Mouse (Mus musculus) embryonic facial prominence, embryonic 13.5 days (tissue): Measurements from ENCODE around the gene Fosb. TPM values are rescaled to one million over a fixed set of nuclear protein-coding genes. Genes with fewer than 3 reads are reported as not detected.

Source experiments
- ATAC-seq: fragments of 200-750 bp; cut with Nextera tagmentation; 2 replicates; pipeline ENCODE4 v1.8.0; 2017; ENCODE audit warnings: low read depth; ENCODE audit not compliant: insufficient number of reproducible peaks, insufficient read depth, low FRiP score, low TSS enrichment
- H3K27ac ChIP-seq: fragments of 300-500 bp; sonication (generic); 2 replicates; pipeline ENCODE4 v1.5.1; 2015; ENCODE audit warnings: moderate library complexity, mild to moderate bottlenecking, inconsistent platforms
- H3K27me3 ChIP-seq: fragments of 300-500 bp; sonication (generic); 2 replicates; pipeline ENCODE4 v1.6.1; 2015; ENCODE audit warnings: mild to moderate bottlenecking, inconsistent platforms
- H3K36me3 ChIP-seq: fragments of 300-500 bp; sonication (generic); 2 replicates; pipeline ENCODE4 v1.6.1; 2015; ENCODE audit warnings: mild to moderate bottlenecking, inconsistent platforms
- H3K4me1 ChIP-seq: fragments of 300-500 bp; sonication (generic); 2 replicates; pipeline ENCODE4 v1.6.1; 2015; ENCODE audit warnings: inconsistent platforms
- H3K4me2 ChIP-seq: fragments of 300-500 bp; sonication (generic); 2 replicates; pipeline ENCODE4 v1.6.1; 2015; ENCODE audit warnings: moderate library complexity, mild to moderate bottlenecking, inconsistent platforms
- H3K4me3 ChIP-seq: fragments of 300-500 bp; sonication (generic); 2 replicates; pipeline ENCODE4 v1.5.1; 2015; ENCODE audit warnings: mild to moderate bottlenecking, inconsistent platforms
- H3K9ac ChIP-seq: fragments of 300-500 bp; sonication (generic); 2 replicates; pipeline ENCODE4 v1.6.1; 2015; ENCODE audit warnings: mild to moderate bottlenecking, inconsistent platforms
- H3K9me3 ChIP-seq: fragments of 300-500 bp; sonication (generic); 2 replicates; pipeline ENCODE4 v1.6.1; 2016; ENCODE audit warnings: inconsistent platforms
- WGBS: fragments of 180-500 bp; shearing (Covaris S2); methylation state at CpG from one replicate; pipeline ENCODE4 v1.1.7; 2015; ENCODE audit warnings: mixed read lengths; 5-methylcytosine and 5-hydroxymethylcytosine counted together
- polyA plus RNA-seq: library from polyadenylated mRNA; unstranded; fragments of >200 nt; fragmentation: Nextera tagmentation; extraction: Ambion mirVana; gene quantifications from 2 replicates; pipeline ENCODE4 v1.2.1, GENCODE M21; 2015

Gene Fosb
- 0.06 and 0.23 TPM in 2 replicates for polyA plus RNA-seq

GRCm38 (mm10) chr7:19309884-19310641 is at the start of gene Fosb:
TSS of gene Fosb (minus strand) at chr7:19310051.
- H3K4me2 ChIP-seq, result peak within 1 kb of the TSS; percentile 99
- peak within 1 kb of the TSS; percentile 73 for H3K9ac ChIP-seq
- peaks cover 53% of the 10 kb centered on the region for H3K27me3 ChIP-seq
- peak within 1 kb of the TSS; percentile 39; the same call in 1 of the 2 replicates for H3K27ac ChIP-seq
- H3K4me3 ChIP-seq, result peak within 1 kb of the TSS; percentile 66
- no peaks in the 10 kb centered on the region for H3K36me3 ChIP-seq
- peaks cover 23% of the 10 kb centered on the region for H3K4me1 ChIP-seq
- H3K9me3 ChIP-seq, result no peaks in the 10 kb centered on the region
- ATAC-seq, result peak; percentile 73
- under 1% methylated on average over 48 of the region's 49 CpGs for WGBS

DNA sequence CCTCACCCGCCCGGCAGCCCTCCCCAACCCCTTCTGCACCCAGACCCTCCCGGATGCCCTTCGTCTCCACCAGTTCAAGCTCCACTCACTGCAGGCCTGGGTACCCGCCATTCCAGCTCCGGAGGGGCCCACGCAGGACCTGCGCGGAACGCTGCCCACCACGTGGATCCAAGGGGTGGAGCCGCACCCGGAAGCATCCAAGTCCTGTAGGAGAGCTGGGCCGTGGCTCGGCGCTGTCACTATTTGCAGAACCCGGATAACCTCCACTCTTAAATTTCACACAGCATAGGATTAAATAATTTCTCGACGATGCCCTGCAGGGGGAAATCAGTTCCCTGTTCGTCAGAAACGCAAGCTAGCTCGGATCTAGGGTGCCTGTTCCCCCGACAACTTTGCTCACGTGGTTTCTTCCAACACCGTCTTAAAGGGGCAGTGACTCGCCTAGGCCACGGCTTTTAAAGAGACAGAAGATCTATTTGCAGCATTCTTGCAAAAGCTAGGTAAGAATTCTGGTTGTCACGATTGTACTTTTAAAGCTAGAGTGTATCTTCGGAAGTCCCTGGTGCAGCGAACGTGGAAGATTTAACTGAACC is 49.5 kb upstream of the Fosb start, which contains the start of the genes Cd3eap and Ppp1r13l:
Cd3eap (minus strand) TSS at position 185 of the 593 bp plus-strand sequence.
Ppp1r13l (plus strand) TSS at position 451 of the 593 bp plus-strand sequence.
- H3K36me3 ChIP-seq, result peaks cover 32% of the 10 kb centered on the region
- peaks cover 11% of the 10 kb centered on the region for H3K27me3 ChIP-seq
- peak within 1 kb of the TSS; percentile 71 for H3K27ac ChIP-seq
- peaks cover 43% of the 10 kb centered on the region for H3K4me1 ChIP-seq
- H3K9ac ChIP-seq, result peak within 1 kb of the TSS; percentile 76
- H3K9me3 ChIP-seq, result no peaks in the 10 kb centered on the region
- ATAC-seq, result peak; percentile 73
- 1% methylated on average over 30 of the region's 31 CpGs for WGBS
- H3K4me3 ChIP-seq, result peak within 1 kb of the TSS; percentile 66
- H3K4me2 ChIP-seq, result peak within 1 kb of the TSS; percentile 98

DNA sequence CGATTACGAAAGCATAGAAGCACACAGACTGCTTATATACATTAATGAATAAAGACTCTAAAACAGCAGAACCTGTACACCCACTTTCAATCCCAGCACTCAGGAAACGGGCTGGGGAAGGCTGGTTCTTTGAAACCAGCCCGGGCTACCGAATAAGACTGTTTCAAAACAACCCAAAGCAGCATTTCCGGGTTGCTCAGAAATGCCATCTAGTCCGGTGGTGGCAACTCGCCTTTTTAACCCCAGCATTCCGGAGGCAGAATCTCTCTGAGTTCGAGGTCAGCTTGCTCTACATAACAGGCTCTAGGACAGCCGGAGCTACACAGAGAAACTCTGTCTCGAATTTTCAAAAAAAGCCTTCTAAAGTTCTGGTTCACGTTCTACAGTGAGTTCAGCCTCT is 48.8 kb upstream of the Fosb start:
- peaks cover 39% of the 10 kb centered on the region for H3K36me3 ChIP-seq
- no peak for ATAC-seq
- peak overlapping the region; percentile 76 for H3K9ac ChIP-seq
- peak overlapping the region; percentile 66 for H3K4me3 ChIP-seq
- H3K4me1 ChIP-seq, result peaks cover 40% of the 10 kb centered on the region
- H3K4me2 ChIP-seq, result peak overlapping the region; percentile 98
- no peaks in the 10 kb centered on the region for H3K9me3 ChIP-seq
- H3K27ac ChIP-seq, result no peak overlapping the region
- WGBS, result 17% methylated on average over 13 of the region's 13 CpGs
- H3K27me3 ChIP-seq, result peaks cover 11% of the 10 kb centered on the region

DNA sequence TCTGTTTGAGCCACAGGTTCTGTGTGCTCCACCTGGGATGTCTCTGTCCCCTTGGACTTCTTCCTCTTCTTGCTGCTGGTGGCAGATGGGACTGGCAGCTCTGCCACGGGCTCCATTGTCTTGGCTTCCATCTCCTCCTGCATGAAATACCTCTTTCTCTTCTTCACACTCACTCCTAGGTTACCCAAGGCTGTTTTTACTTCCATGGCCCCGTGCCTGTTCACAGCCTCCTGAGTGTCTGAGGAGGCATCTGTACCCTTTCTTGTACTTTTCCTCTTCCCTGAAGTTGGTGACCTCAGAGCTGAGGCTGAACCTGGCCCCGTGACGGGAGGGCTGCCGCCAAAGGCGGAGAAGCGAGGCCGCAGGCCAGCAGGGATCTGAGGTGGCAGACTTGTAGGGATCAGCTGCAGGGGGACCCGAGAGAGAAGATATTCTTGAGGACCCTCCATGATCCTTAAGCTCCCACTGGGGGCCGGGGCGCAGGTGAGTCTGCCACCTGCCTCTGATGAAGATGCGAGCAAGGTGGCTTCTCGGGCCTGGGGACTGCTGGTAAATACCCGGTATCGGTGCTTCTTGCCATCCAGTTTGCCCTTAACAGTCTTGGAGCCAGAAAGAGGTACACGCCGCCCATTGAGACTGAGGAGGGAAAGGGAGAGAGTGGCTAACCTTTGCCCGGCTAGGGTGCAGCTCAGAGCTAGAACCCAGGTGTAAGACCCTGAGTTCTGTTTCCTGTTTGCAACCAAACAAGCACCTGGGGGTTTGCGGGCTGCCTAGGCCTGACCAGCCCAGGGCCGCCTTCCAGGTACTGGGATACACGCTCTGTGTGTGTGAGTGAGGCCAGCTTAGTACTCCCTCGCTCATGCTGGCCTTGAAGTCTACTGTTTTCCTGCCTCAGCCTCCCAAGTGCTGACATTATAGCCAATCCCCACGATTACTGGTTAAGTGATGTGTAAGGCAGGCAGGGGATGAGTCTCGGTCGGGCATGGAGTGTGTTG is 47.8 kb upstream of the Fosb start:
- WGBS, result 92% methylated on average over 25 of the region's 25 CpGs
- Histone ChIP-seq H3K27me3 (peaks cover 10% of the 10 kb centered on the region), H3K4me1 (peaks cover 34% of the 10 kb centered on the region), H3K9ac (peak overlapping the region; percentile 76), H3K36me3 (peaks cover 48% of the 10 kb centered on the region), H3K9me3 (no peaks in the 10 kb centered on the region), H3K27ac (no peak overlapping the region), H3K4me2 (peak overlapping the region; percentile 98), H3K4me3 (peak overlapping the region; percentile 66)
- no peak for ATAC-seq

- peaks cover 61% of the 10 kb centered on the region for H3K36me3 ChIP-seq
- no peaks in the 10 kb centered on the region for H3K9me3 ChIP-seq
- H3K27ac ChIP-seq, result no peak overlapping the region
- no peak overlapping the region for H3K4me3 ChIP-seq
- H3K27me3 ChIP-seq, result no peaks in the 10 kb centered on the region
- peaks cover 23% of the 10 kb centered on the region for H3K4me1 ChIP-seq
- ATAC-seq, result no peak
- WGBS, result 66% methylated on average over 10 of the region's 10 CpGs
- no peak overlapping the region for H3K9ac ChIP-seq
- no peak overlapping the region for H3K4me2 ChIP-seq
Measured at GRCm38 (mm10) chr7:19356311-19356710, 46.5 kb upstream of the Fosb start.

GRCm38 (mm10) chr7:19354991-19355390 is 45.1 kb upstream of the Fosb start:
- Histone ChIP-seq H3K27ac (no peak overlapping the region), H3K27me3 (no peaks in the 10 kb centered on the region), H3K9ac (no peak overlapping the region), H3K4me3 (no peak overlapping the region), H3K36me3 (peaks cover 72% of the 10 kb centered on the region), H3K4me2 (no peak overlapping the region), H3K9me3 (no peaks in the 10 kb centered on the region), H3K4me1 (peaks cover 13% of the 10 kb centered on the region)
- 88% methylated on average over 5 of the region's 5 CpGs for WGBS
- ATAC-seq, result no peak

GRCm38 (mm10) chr7:19350221-19350620 is 40.4 kb upstream of the Fosb start:
- Histone ChIP-seq H3K27me3 (no peaks in the 10 kb centered on the region), H3K4me1 (peaks cover 12% of the 10 kb centered on the region), H3K9me3 (no peaks in the 10 kb centered on the region), H3K9ac (no peak overlapping the region), H3K4me2 (no peak overlapping the region), H3K4me3 (no peak overlapping the region), H3K27ac (no peak overlapping the region), H3K36me3 (peaks cover 71% of the 10 kb centered on the region)
- WGBS, result 95% methylated on average over 8 of the region's 8 CpGs
- no peak for ATAC-seq

- no peak overlapping the region for H3K27ac ChIP-seq
Measured at GRCm38 (mm10) chr7:19349188-19349915, 39.5 kb upstream of the Fosb start.

DNA sequence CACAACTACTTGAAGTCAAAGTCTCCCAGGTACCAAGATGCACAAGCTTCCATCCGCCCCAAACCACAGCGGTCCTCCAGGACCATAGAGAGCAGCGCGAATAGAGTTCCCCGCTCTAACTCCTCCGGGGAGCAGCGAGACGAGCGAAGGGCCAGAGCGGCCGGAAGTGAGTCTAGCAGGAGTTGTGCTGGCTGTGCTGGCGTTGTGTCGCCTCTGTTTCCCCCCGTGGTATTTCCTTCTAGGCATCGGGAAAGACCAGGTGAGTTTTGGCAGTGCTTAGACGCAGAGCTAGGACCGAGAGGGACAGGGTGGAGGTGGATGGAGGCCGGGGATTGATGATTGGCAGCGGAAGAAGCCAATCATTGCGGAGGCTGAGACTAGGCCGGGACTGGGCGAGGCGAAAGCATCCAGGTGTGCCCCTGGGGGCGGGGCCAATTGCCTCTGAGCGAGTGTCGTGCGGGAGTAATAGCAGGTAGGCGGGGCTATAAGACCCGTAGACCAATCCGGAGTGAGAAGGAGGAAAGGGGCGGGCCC is 35.2 kb upstream of the Fosb start:
- Histone ChIP-seq H3K36me3 (peaks cover 23% of the 10 kb centered on the region), H3K9me3 (no peaks in the 10 kb centered on the region), H3K27ac (peak overlapping the region; percentile 94), H3K27me3 (peaks cover 19% of the 10 kb centered on the region), H3K4me3 (peak overlapping the region; percentile 61), H3K9ac (peak overlapping the region; percentile 76), H3K4me2 (peak overlapping the region; percentile 84), H3K4me1 (peaks cover 39% of the 10 kb centered on the region)
- WGBS, result 0% methylated on average over 31 of the region's 31 CpGs
- ATAC-seq, result peak; percentile 90

More at GRCm38 (mm10) chr7:19349188-19349915, 39.5 kb upstream of the Fosb start:
- WGBS, result 84% methylated on average over 13 of the region's 13 CpGs
- no peaks in the 10 kb centered on the region for H3K27me3 ChIP-seq
- H3K4me2 ChIP-seq, result no peak overlapping the region
- H3K4me3 ChIP-seq, result no peak overlapping the region
- H3K36me3 ChIP-seq, result peaks cover 62% of the 10 kb centered on the region
- H3K9ac ChIP-seq, result no peak overlapping the region
- no peak for ATAC-seq
- no peaks in the 10 kb centered on the region for H3K9me3 ChIP-seq
- peaks cover 15% of the 10 kb centered on the region for H3K4me1 ChIP-seq

GRCm38 (mm10) chr7:19344237-19344847 is 34.5 kb upstream of the Fosb start, which contains the start of gene Ercc1:
TSS of gene Ercc1 (plus strand) at chr7:19344778.
- H3K4me3 ChIP-seq, result peak within 1 kb of the TSS; percentile 61
- WGBS, result 28% methylated on average over 12 of the region's 12 CpGs
- peaks cover 19% of the 10 kb centered on the region for H3K27me3 ChIP-seq
- peaks cover 39% of the 10 kb centered on the region for H3K4me1 ChIP-seq
- peak within 1 kb of the TSS; percentile 94 for H3K27ac ChIP-seq
- H3K4me2 ChIP-seq, result peak within 1 kb of the TSS; percentile 84
- H3K9ac ChIP-seq, result peak within 1 kb of the TSS; percentile 76
- no peak for ATAC-seq
- H3K36me3 ChIP-seq, result peaks cover 17% of the 10 kb centered on the region
- no peaks in the 10 kb centered on the region for H3K9me3 ChIP-seq
